Mouse (Mus musculus) lung, postnatal 14 days (tissue): ENCODE data around the gene Ppil3.

ENCODE experiments used
- DNase-seq: peaks from one replicate; pipeline ENCODE4 v3.0.0; 2021

Gene Ppil3

GRCm38 (mm10) chr1:58445143-58445722 lies at the start of gene Ppil3, which contains the start of gene Nif3l1:
TSS of gene Ppil3 (minus strand) at chr1:58445486.
TSS of gene Nif3l1 (plus strand) at chr1:58445151.
- DNase-seq, result peak; percentile 78

- DNase-seq, result no peak
These were observed 37.4 kb upstream of the Ppil3 start for GRCm38 (mm10) chr1:58482647-58483046.

- no peak for DNase-seq
These were observed 30.4 kb upstream of the Ppil3 start for GRCm38 (mm10) chr1:58475662-58476061.

DNA sequence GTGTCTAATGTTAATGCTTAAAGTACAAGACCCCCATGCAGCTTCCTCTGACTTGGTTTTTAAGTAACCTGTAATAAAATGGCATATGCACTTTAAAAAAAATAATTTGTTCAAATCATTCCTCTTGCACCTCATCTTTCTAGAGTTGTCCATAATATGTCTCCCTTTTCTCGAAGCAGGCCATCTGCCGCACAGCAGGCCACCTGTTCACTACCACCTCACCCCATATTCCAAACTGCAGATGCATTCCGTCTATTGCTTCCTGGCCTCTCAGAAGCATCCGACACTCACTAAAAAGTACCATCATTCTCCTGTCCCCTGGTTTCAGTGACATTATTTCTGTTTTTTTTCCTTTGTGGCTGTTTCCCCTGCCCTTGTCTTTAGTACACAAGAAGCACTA lies 20.3 kb upstream of the Ppil3 start:
- no peak for DNase-seq

- DNase-seq, result no peak
These were observed 19.8 kb upstream of the Ppil3 start for GRCm38 (mm10) chr1:58465042-58465441.

GRCm38 (mm10) chr1:58463935-58464334 lies 18.6 kb upstream of the Ppil3 start:
- DNase-seq, result no peak

GRCm38 (mm10) chr1:58460566-58460965 lies 15.3 kb upstream of the Ppil3 start:
- DNase-seq, result no peak

DNA sequence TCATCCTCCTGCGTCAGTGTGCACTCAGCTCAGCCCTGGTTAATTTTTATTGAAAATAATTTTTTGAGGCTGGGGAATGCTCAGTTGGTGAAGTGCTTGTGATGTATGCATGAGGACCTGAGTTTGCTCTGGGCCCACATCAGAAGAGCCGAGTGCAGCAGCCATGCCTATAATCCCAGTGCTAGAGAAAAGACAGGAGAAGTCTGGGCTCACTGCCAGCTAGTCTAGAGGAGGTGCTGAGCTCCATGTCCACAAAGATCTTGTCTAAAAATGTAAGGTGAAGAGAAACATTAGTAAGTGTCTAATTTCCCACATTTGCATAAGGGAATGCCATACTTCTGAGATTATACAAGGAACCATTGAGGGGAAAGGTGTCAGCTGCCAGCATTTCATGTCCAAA lies 13.6 kb upstream of the Ppil3 start:
- no peak for DNase-seq

GRCm38 (mm10) chr1:58458175-58458574 lies 12.9 kb upstream of the Ppil3 start:
- no peak for DNase-seq

DNA sequence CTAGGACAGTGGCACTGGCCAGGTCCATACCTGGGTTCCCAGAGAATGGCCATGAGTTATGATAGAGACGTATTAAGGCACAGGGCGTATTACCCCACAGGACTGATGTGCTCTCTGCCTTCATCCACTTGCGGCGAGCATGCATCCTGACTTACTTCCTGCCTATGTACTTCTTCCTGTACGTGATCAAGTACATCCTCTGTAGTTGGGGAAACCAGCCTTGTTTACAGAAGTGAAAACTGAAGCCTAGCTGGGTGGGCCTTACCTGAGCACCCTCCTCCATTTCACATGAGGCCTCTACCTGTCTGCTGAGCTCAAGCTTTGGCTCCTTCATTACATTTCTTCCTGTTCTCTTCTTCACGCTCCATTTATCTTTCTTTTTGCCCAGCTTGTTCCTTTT lies 9.0 kb upstream of the Ppil3 start:
- DNase-seq, result no peak

DNA sequence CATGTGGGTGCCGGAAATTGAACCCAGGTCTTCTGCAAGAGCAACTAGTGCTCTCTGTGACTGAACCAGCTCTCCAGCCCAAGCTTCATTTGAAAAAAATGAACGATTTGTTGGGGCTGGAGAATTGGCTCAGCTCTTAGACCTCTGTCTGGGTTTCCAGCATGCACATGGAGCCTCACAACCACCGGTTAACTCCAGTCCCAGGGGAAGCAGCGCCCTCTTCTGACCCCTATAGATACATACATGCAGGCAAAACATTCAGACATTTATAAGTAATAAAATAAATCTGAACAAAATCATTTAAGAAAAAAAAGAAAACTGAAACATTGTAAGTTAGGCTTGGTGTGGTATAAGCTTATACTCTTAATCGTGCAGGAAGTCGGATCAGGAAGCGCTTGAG lies 3.1 kb upstream of the Ppil3 start:
- DNase-seq, result no peak

GRCm38 (mm10) chr1:58447766-58448165 lies 2.5 kb upstream of the Ppil3 start:
- no peak for DNase-seq

GRCm38 (mm10) chr1:58445861-58446260 lies 575 bp upstream of the Ppil3 start:
- DNase-seq, result no peak

GRCm38 (mm10) chr1:58444691-58445090 lies 595 bp downstream of the Ppil3 start:
- DNase-seq, result no peak

- DNase-seq, result no peak
These were observed 20.7 kb downstream of the Ppil3 start for GRCm38 (mm10) chr1:58424551-58424950.

- DNase-seq, result peak; percentile 99
These were observed 21.7 kb downstream of the Ppil3 start, which contains the start of gene Clk1 for GRCm38 (mm10) chr1:58423371-58424248. TSS of gene Clk1 (minus strand) at chr1:58424066.

DNA sequence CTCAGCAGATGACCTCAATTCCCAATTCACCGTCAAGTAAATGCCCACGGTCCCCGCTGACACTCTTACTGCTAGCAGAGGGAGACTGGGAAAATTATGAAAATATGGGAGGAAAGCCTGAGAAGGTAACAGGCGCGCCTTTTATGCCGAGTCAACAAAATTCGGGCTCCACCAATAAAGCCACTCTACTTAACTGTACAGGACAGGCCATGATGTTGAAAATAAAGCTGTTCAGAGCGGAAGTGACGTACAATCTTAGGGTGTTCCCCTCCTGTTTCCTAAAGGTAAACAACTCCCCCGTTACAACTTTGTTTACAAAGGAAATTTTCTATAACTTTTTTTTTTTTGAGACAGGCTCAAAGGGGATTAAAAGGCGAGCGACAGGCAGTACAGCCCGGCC lies 22.4 kb downstream of the Ppil3 start:
- peak; percentile 53 for DNase-seq

DNA sequence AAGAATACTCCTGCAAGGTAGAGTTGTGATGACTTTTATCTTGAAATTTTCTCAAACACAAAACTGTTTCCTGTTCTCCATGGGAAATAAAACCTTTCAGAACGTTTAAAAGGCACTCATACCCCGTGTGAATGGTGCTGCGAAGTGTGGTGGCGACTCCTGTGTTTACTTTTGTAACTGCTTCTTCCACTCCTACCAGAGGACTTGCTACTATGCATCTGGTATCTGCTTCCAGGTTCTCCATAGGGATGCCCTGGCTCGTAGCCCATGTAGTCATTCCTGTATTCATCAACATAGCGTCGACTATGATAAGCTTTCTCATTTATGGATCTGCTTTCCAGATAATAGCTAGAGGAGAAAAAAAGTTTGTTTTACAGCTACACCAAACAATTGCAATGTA lies 24.3 kb downstream of the Ppil3 start:
- no peak for DNase-seq

- no peak for DNase-seq
These were observed 25.3 kb downstream of the Ppil3 start for GRCm38 (mm10) chr1:58420032-58420431.

- no peak for DNase-seq
These were observed 29.2 kb downstream of the Ppil3 start for GRCm38 (mm10) chr1:58416048-58416447.

DNA sequence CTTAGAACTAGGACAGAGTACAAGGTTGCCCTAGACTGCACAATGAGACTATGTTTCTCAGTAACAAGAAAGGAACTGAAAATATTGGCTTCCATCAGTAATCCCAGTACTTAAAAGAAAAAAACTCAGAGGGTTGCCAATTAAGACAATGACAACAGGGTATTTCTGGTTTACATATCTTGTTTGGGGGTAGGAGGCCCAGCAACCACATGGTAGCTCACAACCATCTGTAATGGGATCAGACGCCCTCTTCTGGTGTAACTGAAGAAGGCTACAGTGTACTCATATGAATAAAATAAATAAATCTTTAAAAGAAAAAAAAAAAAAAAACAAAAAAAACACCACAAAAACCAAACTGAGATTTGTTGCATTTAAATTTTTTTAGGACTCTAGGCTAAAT lies 29.8 kb downstream of the Ppil3 start:
- DNase-seq, result no peak

DNA sequence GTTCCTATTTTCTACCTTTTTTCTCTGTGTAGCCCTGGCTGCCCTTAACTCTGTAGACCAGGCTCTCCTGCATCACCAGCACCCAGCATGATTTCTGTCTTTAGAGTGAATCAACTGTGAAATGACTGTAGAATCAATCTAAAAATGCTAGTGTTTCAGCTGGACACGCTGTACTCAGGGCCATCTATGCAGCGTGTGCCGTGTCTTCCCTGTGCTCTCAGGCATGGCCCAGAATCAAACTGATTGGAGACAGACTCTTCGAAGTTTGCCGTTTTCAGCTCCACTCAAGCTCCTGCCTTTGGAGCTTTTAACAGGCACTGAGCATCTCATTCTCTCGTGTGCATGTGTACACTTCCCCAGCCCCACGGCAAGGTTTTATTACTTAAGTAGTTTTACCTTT lies 34.5 kb downstream of the Ppil3 start:
- no peak for DNase-seq

DNA sequence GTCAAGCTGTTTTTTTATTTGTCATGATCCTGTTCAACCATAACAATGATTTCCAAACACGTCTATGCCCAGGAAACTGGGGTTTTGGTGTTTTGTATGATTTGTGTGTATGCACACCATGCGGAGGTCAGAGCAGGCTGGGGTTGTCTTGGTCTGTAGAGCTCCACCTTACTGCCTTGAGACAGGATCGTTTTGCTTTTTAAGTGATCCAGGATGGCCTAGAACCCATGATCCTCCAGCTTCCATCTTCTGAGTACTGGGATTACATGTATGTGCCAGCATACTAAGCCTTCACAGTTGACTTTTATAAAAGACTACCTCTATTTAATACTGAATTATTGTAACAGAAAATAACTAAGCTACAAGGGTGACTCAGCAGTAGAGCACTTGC lies 35.1 kb downstream of the Ppil3 start:
- DNase-seq, result no peak

GRCm38 (mm10) chr1:58409553-58410197 lies 35.6 kb downstream of the Ppil3 start:
- DNase-seq, result no peak
